Mouse (Mus musculus) heart, embryonic 10.5 days (tissue): Measurements from ENCODE around the gene Sorcs2. TPM values are rescaled to one million over a fixed set of nuclear protein-coding genes. Genes with fewer than 3 reads are reported as not detected.

Experiments used
- DNase-seq: peaks from one replicate; pipeline ENCODE4 v3.0.0-alpha.2; 2017; ENCODE audit warnings: low spot score
- H3K27ac ChIP-seq: fragments of 300-500 bp; sonication (generic); 2 replicates; pipeline ENCODE4 v1.5.1; 2016; ENCODE audit warnings: mild to moderate bottlenecking
- H3K27me3 ChIP-seq: fragments of 300-500 bp; sonication (generic); 2 replicates; pipeline ENCODE4 v1.6.1; 2016; ENCODE audit warnings: mild to moderate bottlenecking; ENCODE audit not compliant: poor library complexity, insufficient read depth, severe bottlenecking
- H3K36me3 ChIP-seq: fragments of 300-500 bp; sonication (generic); 2 replicates; pipeline ENCODE4 v1.6.1; 2016; ENCODE audit warnings: mild to moderate bottlenecking, moderate library complexity
- H3K4me1 ChIP-seq: fragments of 300-500 bp; sonication (generic); 2 replicates; pipeline ENCODE4 v1.6.1; 2016; ENCODE audit warnings: mild to moderate bottlenecking
- H3K4me3 ChIP-seq: fragments of 300-500 bp; sonication (generic); 2 replicates; pipeline ENCODE4 v1.5.1; 2016; ENCODE audit warnings: mild to moderate bottlenecking, moderate library complexity
- H3K9me3 ChIP-seq: fragments of 300-500 bp; sonication (generic); 2 replicates; pipeline ENCODE4 v1.6.1; 2016; ENCODE audit warnings: mild to moderate bottlenecking, moderate library complexity
- WGBS: fragments of 180-500 bp; shearing (Covaris S2); methylation state at CpG from one replicate; pipeline ENCODE4 v1.1.7; 2016; 5-methylcytosine and 5-hydroxymethylcytosine counted together
- polyA plus RNA-seq: library from polyadenylated mRNA; unstranded; fragments of >200 nt; fragmentation: Nextera tagmentation; extraction: Ambion mirVana; gene quantifications from 2 replicates; pipeline ENCODE4 v1.2.1, GENCODE M21; 2016

Gene Sorcs2
- polyA plus RNA-seq, 1 experiment from 2014 or later = 6.9 TPM

GRCm38 (mm10) chr5:36108339-36108887, 289.5 kb downstream of the Sorcs2 start:
- no peak for DNase-seq
- Histone ChIP-seq H3K27me3 (peaks cover 8% of the 10 kb centered on the region; the same call in 1 of the 2 replicates), H3K4me3 (no peak overlapping the region), H3K36me3 (no peaks in the 10 kb centered on the region), H3K9me3 (no peaks in the 10 kb centered on the region), H3K4me1 (peaks cover 14% of the 10 kb centered on the region), H3K27ac (no peak overlapping the region)
- 60% methylated on average over 4 of the region's 4 CpGs for WGBS

- DNase-seq = no peak
- WGBS = 87% methylated on average over 2 of the region's 2 CpGs
- H3K27ac ChIP-seq = no peak overlapping the region
- H3K9me3 ChIP-seq = no peaks in the 10 kb centered on the region
- H3K36me3 ChIP-seq = no peaks in the 10 kb centered on the region
- 0 out of 2 replicates have a peak, but pooled peaks cover 3% of the 10 kb centered on the region for H3K27me3 ChIP-seq
- peaks cover 26% of the 10 kb centered on the region for H3K4me1 ChIP-seq
- H3K4me3 ChIP-seq = no peak overlapping the region
These were observed 294.5 kb downstream of the Sorcs2 start for GRCm38 (mm10) chr5:36103483-36103882.

GRCm38 (mm10) chr5:36101129-36101528, 296.8 kb downstream of the Sorcs2 start:
- Histone ChIP-seq H3K36me3 (no peaks in the 10 kb centered on the region), H3K9me3 (no peaks in the 10 kb centered on the region), H3K4me1 (peaks cover 32% of the 10 kb centered on the region), H3K27ac (peak overlapping the region; percentile 47; the same call in 1 of the 2 replicates), H3K4me3 (no peak overlapping the region), H3K27me3 (peaks cover 14% of the 10 kb centered on the region; the same call in 1 of the 2 replicates)
- WGBS = 45% methylated on average over 10 of the region's 10 CpGs
- DNase-seq = no peak

DNA sequence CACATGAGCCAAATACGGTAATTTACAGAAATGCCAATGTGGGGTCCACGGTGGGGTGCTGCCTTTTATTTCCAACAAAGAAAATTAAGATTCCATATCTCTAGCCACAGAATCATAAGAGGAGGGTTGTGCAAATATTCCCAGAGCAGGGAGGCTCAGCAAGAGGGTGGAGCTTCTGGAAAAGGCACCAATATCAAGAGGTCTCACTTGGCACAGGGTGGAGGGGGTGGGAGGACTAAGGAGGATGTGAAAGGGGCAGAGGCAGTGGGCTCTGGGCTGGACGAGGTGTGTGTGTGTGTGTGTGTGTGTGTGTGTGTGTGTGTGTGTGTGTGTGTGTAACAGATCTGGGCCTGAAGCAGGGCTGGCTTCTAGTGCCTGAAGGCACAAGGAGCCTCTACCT, 297.5 kb downstream of the Sorcs2 start:
- Histone ChIP-seq H3K36me3 (no peaks in the 10 kb centered on the region), H3K4me1 (peaks cover 32% of the 10 kb centered on the region), H3K9me3 (no peaks in the 10 kb centered on the region), H3K27me3 (peaks cover 14% of the 10 kb centered on the region; the same call in 1 of the 2 replicates), H3K27ac (no peak overlapping the region), H3K4me3 (no peak overlapping the region)
- DNase-seq = no peak
- 65% methylated on average over 3 of the region's 3 CpGs for WGBS

GRCm38 (mm10) chr5:36099662-36100061, 298.3 kb downstream of the Sorcs2 start:
- H3K36me3 ChIP-seq = no peaks in the 10 kb centered on the region
- peaks cover 14% of the 10 kb centered on the region; the same call in 1 of the 2 replicates for H3K27me3 ChIP-seq
- H3K9me3 ChIP-seq = no peaks in the 10 kb centered on the region
- peaks cover 32% of the 10 kb centered on the region for H3K4me1 ChIP-seq
- no peak overlapping the region for H3K4me3 ChIP-seq
- 62% methylated on average over 4 of the region's 4 CpGs for WGBS
- DNase-seq = no peak
- H3K27ac ChIP-seq = no peak overlapping the region

DNA sequence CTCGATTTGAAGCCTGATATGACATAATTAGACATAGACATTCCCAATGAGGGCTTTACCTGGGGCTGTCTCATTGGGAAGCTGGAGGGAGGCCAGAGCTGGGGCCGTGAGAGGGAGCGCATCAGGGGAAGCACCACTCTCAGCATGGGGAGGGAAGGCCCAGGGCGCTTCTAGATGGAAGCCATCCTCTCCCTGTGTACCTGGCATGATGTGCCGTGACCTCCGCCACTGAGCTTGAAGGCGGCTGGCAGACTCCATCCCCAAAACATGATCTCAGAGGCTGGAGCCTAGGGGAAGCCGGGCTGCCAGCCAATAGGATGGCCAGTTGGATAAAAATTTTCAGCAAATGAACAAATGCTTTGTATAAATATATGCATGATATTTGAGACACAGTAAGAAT, 301.9 kb downstream of the Sorcs2 start:
- no peak for DNase-seq
- no peaks in the 10 kb centered on the region for H3K9me3 ChIP-seq
- no peak overlapping the region for H3K4me3 ChIP-seq
- H3K27ac ChIP-seq = no peak overlapping the region
- 79% methylated on average over 8 of the region's 8 CpGs for WGBS
- H3K36me3 ChIP-seq = no peaks in the 10 kb centered on the region
- H3K27me3 ChIP-seq = peaks cover 14% of the 10 kb centered on the region; the same call in 1 of the 2 replicates
- H3K4me1 ChIP-seq = peaks cover 38% of the 10 kb centered on the region

DNA sequence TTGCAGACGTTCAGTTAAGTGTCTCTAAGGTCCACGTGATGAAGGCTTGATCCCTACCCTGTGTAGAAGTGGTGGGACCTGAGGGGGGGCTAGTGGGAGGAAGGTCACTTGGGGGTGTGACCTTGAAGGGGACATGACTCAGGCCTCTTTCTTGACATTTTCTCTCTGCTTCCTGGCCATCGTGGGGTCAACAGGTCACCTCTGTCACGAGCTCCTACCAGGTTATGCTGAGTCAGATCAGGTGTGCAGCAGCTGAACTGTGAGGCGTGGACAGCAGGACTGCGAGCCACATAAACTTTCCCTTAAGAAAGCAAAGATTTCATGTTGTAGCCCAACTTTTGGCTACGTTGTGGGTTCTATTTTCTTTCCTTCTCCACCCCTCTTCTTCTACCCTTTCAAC, 307.9 kb downstream of the Sorcs2 start:
- no peaks in the 10 kb centered on the region for H3K27me3 ChIP-seq
- no peak overlapping the region for H3K4me3 ChIP-seq
- no peaks in the 10 kb centered on the region for H3K9me3 ChIP-seq
- no peak for DNase-seq
- WGBS = 66% methylated on average over 7 of the region's 7 CpGs
- H3K4me1 ChIP-seq = peaks cover 39% of the 10 kb centered on the region
- H3K36me3 ChIP-seq = no peaks in the 10 kb centered on the region
- no peak overlapping the region for H3K27ac ChIP-seq

DNA sequence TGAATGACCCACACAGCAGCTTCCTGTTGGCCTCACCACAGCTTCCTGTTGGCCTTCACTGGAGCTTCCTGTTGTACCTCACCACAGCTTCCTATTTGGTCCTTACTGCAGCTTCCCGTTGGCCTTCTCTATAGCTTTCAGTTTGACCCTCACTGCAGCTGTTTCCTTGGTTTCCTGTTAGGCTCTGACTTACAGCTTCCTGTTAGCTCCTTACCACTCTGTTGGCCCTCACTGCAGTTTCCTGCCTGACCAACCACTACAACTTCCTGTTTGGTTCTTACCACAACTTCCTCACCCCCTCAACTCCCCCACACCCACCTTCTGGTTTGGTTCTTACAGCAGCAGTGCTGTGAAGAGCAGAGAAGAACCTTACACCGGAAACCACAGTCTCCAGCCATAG, 308.7 kb downstream of the Sorcs2 start:
- H3K27me3 ChIP-seq = no peaks in the 10 kb centered on the region
- peaks cover 47% of the 10 kb centered on the region for H3K4me1 ChIP-seq
- 69% methylated on average over 2 of the region's 2 CpGs for WGBS
- H3K9me3 ChIP-seq = no peaks in the 10 kb centered on the region
- H3K36me3 ChIP-seq = no peaks in the 10 kb centered on the region
- peak overlapping the region; percentile 50; the same call in 1 of the 2 replicates for H3K27ac ChIP-seq
- H3K4me3 ChIP-seq = no peak overlapping the region
- DNase-seq = no peak

DNA sequence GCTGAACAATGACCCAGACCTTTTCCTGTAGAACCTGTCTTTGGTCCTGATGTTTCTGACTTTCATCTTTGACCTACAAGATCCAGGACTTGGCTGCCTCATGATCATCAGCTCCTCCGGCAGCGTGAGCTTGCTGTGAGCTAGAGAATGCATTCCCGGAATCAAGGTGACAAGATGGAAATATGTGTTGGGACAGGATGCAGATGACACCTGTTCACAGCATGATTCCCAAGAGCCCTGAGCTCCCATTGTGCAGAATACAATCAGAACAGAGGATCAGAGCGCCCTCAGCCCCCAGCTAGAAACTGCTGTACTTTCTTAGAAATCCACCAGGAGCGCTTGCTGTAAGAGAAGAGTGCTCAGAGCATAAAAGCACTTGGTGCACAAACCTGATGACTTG, 311.0 kb downstream of the Sorcs2 start:
- Histone ChIP-seq H3K4me3 (no peak overlapping the region), H3K4me1 (peaks cover 54% of the 10 kb centered on the region), H3K27ac (no peak overlapping the region), H3K36me3 (no peaks in the 10 kb centered on the region), H3K9me3 (no peaks in the 10 kb centered on the region), H3K27me3 (no peaks in the 10 kb centered on the region)
- 86% methylated on average over 5 of the region's 5 CpGs for WGBS
- DNase-seq = no peak

DNA sequence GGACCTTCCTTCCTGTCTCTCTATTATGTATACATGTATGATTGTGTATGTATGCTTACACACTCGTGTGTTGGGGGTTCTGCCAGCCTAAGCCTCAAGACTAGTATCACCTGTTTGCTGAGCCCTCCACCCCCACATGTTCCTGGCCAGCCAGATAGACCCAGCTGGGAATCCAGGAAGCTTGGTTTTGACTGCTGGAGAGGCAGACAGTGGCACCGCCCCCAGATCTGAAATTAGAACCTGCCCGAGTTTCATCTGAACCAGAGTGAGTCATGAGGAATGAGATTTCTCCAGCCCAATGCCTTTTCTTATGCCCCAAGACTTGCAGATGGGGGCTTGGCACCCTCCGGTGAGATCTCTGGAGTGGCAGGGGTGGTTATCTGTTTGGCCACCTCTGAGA, 312.3 kb downstream of the Sorcs2 start:
- WGBS = 64% methylated on average over 4 of the region's 4 CpGs
- Histone ChIP-seq H3K4me3 (no peak overlapping the region), H3K4me1 (peaks cover 59% of the 10 kb centered on the region), H3K27ac (peak overlapping the region; percentile 74; the same call in 1 of the 2 replicates), H3K27me3 (no peaks in the 10 kb centered on the region), H3K36me3 (no peaks in the 10 kb centered on the region), H3K9me3 (no peaks in the 10 kb centered on the region)
- no peak for DNase-seq

DNA sequence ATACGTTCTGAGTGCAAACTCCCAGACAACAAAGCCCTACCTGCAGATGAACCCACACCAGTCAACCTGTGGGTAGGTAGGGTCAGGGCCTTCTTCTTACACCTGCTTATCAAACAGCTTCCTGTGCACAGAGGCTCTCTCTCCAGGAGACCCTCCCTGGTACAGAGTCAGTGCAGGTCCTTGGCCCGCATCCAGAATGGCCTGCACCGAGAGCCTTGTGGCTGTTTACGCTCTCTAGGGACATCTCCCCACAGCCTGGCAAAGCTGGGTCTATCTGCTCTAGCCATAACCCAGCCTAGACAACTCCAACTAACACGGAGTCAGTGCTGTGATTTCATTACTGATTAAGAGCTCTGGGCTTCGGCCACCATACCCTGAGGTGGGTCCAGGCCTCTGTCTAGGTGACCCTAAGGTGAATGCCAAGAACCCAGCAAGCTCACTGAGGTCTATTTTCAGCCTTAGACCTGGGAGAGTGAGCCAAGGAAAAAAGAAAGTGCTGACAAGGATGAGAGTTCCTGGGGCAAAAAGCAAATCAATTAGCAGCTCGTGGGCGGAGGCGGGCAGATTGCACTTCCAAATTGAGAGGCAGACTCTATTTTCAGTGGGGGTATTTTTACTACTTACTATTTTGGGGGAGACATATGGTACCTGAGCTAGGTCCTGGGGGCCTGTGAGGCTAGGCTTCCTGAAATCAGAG, 313.9 kb downstream of the Sorcs2 start:
- H3K36me3 ChIP-seq = no peaks in the 10 kb centered on the region

GRCm38 (mm10) chr5:36081021-36081420, 316.9 kb downstream of the Sorcs2 start:
- no peak overlapping the region for H3K27ac ChIP-seq
- no peaks in the 10 kb centered on the region for H3K36me3 ChIP-seq
- H3K9me3 ChIP-seq = no peaks in the 10 kb centered on the region
- WGBS = 70% methylated on average over 8 of the region's 8 CpGs
- no peak for DNase-seq
- no peaks in the 10 kb centered on the region for H3K27me3 ChIP-seq
- H3K4me3 ChIP-seq = no peak overlapping the region
- H3K4me1 ChIP-seq = peaks cover 47% of the 10 kb centered on the region

More for the DNA sequence above, 313.9 kb downstream of the Sorcs2 start:
- DNase-seq = no peak
- Histone ChIP-seq H3K27ac (peak overlapping the region; percentile 74), H3K4me3 (no peak overlapping the region), H3K27me3 (no peaks in the 10 kb centered on the region), H3K4me1 (peaks cover 48% of the 10 kb centered on the region), H3K9me3 (no peaks in the 10 kb centered on the region)
- 55% methylated on average over 9 of the region's 9 CpGs for WGBS

DNA sequence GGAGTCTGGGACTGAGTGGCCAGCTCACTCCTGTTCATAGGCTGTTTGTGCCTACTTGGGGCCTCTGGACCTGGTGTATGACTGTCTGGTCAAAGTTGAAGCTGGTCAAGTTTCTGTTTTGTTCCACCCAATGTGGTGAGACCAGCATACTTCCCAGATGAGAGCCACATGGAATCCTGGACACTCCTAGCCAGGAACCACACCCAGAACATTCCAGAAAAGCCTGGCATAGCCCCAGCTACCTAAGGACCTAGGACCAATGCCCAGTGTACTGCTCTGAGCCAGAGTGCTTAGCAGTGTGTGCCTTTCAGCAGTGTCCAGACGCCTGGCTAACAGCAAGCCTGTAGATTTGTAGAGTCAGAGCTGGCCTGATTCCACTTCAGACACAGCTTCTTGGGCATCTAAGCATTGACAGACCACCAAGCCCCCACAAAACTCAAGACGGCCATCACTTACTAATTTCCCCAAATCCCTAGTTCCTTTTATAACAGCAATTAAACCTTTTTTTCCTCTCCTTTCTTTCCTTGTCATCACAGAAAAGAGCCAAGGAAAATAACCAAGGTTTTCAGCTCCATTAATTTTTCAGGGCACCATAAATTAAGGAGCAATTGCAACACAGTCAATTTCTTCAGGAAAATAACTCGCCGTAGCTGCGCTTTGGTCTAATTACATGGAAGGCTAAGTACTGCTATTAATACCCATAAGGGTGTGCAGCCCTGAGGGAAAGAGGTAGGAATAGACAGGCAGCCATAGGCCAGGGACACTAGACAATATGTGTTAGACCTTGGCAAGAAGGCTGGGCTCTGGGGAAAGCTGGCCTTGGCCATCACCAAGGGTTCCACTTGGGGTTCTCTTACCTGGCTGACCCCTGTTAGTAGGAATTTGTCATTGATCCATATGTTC, 322.5 kb downstream of the Sorcs2 start:
- H3K4me1 ChIP-seq = peaks cover 33% of the 10 kb centered on the region
- WGBS = 81% methylated on average over 5 of the region's 5 CpGs
- DNase-seq = no peak
- H3K4me3 ChIP-seq = no peak overlapping the region
- H3K9me3 ChIP-seq = no peaks in the 10 kb centered on the region
- H3K27ac ChIP-seq = peak overlapping the region; percentile 22; the same call in 1 of the 2 replicates
- no peaks in the 10 kb centered on the region for H3K36me3 ChIP-seq
- no peaks in the 10 kb centered on the region for H3K27me3 ChIP-seq
